Mouse (Mus musculus): ENCODE results near the gene Tcf15.

Tcf15 gene

GRCm38 (mm10) chr2:152143279-152144157, at the start of gene Tcf15:
TSS of gene Tcf15 (plus strand) at chr2:152143561.
- DNase-seq = peak; percentile 89

DNA sequence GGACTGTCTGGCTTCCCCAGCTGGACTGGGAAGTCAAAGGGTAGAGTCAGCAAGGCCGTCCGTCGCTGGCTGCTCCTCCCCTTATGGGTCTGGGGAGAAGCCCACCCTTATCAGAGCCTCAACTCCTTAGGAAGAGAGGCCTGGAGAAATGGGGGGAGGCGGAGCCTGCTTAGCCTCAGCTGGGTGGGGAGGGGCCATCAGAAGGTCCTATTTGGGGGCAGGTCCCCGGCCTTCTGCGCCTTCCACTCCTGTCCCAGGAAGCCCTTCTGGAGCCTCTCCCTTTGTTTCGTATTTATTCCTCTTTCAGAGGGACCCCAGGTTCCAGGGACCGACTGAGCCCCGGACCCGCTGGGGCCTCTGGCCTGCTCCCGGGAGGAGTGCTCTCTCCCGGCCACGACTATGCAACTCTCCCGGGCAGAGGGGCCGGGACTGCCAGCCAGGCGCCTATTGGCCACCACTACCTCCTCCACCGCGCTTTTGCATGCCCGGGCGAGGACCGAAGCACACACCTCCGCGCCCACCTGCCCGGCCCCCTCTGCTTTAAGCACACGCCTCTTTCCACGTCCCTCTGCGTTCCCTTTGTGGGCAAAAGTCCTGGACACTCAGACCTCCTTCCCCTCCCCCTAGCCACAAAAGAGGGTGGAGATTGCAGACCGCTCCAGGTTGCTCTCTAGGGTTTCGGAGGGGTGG, 48.4 kb upstream of the Tcf15 start:
- DNase-seq = no peak

DNA sequence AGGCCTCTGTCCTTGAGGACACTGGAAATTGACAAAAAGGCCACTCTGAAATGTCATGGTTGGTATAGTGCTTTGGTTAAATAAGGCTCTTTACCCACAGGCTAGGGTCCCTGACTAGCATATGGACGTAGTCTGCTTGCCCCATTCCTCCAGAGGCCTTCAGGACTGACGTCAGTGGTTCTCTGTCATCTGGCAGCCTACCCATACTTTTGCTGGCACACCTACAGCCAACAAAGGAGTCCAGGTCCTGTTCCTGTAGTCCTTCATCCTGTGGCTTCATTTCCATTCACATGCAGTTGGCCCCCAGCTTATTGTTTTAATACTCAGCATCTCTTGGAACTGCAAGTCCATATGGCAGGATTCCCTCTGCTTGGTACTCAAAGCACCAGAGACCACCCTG, 46.4 kb upstream of the Tcf15 start:
- DNase-seq = no peak

DNA sequence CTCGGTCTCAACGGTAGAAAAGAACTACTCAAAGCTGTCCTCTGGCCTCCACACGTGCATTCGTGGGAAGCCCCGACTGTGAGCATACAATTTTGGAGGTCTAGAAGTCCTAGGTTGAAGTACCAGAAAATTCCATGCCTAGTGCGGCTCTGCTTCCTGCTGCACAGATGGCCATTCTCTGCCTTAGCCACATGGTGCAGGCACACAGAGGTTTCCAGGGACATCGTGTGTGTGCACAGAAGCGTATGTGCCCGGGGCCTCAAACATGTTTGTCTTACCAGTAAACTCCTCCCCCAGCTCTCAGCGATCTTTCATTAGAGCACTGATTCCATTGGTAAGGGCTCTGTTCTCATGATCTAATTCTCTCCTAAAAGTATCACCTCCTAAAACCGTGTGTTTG, 45.4 kb upstream of the Tcf15 start:
- no peak for DNase-seq

DNA sequence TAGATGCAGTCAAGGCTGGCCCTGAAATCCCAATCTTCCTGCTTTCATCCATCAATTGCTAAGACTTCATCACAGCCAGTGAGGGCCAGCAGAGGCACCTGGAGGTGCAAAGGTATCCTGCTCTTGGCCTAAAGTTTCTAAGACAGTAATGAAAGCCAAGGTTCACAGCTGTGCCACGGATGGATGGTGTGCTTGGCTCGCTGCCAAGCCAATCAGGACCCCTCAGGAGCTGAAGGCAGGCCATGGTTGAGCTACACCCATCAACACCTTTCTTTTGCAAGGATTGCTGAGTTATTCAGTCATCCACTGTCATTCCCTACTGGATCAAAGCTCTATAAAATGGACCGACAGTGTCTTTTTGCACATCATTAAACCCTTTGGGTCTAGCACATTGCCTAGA, 43.8 kb upstream of the Tcf15 start:
- DNase-seq = peak; percentile 35

- no peak for DNase-seq
Observed at GRCm38 (mm10) chr2:152101761-152102160, 41.6 kb upstream of the Tcf15 start.

GRCm38 (mm10) chr2:152102369-152102768, 41.0 kb upstream of the Tcf15 start:
- DNase-seq = no peak

- no peak for DNase-seq
Observed at GRCm38 (mm10) chr2:152104711-152105317, 38.5 kb upstream of the Tcf15 start.

DNA sequence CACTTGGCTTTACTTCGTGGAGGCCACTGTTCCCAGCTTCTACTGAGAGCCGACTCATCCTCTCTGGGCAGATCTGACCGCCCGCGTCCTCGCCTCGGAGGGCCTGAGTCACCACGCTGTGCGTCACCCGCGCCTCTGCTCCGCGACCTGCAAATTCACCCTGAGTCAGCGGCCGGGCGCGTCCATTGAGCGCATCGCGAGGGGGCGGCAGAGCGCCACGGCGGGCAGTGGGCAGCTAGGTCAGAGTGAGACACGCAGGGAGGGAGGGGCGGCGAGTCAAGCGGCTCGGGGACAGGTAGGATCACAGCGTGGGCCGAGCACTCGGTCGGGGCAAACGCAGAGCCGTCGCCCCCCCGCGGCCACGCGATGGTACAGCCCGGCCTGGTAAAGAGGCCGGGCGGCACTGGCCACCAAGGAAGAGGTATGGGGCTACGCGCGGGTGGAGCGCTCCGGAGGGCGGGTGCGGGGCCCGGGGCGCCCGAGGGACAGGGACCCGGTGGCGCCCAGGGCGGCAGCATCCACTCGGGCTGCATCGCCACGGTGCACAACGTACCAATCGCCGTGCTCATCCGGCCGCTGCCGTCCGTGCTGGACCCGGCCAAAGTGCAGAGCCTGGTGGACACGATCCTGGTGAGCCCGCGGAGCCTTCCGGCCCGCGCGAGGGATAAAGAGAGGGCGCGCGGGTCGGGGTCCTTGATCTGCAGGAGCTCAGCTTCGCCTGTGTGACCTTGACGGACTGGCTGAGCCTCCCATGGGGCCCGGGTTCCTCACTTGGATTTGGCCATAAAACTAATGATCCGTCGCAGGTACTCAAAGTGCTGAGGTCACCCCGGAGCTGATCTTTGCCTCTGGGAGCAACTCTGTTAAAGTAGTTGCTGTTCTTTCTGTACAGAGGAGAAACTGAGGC, 37.8 kb upstream of the Tcf15 start, which contains the start of gene Srxn1:
Srxn1 (plus strand) TSS at position 199 of the 907 bp plus-strand sequence.
- peak; percentile 91 for DNase-seq

DNA sequence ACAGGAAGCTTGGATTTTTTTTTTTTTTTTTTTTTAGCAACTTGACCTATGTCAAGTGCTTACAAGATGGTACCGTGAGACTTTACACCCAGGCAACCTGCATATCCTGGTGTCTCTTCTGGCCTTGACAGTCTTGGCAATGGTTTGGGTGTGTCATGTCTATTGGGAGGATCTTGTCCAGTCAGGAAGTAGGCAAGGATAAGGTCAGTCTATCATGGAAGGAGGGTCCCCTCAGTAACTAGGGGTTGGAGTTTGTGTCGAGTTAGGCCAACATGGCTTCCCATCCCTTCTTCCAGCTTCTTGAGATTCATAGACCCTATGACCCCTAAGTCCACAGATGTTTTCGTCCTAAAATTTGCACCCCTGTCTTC, 37.2 kb upstream of the Tcf15 start:
- DNase-seq = no peak

GRCm38 (mm10) chr2:152106597-152106996, 36.8 kb upstream of the Tcf15 start:
- DNase-seq = no peak

DNA sequence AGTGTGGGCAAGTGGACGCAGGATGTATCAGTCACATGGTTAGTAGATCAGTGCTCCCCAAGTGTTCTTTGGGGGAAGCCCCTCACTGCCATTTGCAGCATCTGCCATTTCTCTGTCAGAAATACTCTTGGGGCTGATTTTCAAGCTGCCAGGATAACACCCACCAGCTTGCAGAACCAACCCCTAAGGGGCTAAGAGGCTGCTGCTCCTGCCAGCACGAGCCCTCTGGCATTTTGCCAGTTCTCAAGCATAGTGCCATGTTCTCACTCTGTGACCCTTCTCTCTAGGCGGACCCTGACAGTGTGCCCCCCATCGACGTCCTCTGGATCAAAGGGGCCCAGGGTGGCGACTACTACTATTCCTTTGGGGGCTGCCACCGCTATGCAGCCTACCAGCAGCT, 34.7 kb upstream of the Tcf15 start:
- DNase-seq = no peak

DNA sequence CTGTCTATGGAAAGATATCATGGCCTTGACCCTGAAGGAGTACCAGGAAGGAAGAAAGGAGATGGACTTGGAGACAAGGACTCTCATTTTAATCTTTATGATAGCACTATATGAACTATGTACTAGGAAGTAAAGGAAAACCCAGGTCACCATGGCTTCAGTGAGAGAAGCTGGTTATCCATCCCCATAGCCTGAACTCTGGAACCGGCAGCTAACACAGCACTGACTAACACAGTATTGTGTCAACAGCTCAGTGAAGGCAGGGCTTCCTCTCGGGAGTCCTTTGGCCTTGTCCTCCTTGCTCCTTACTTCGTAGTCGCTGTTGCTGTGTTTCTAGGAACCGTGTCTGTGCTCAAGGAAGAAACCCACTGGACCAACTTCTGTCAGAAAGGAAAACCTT, 34.0 kb upstream of the Tcf15 start:
- DNase-seq = no peak

GRCm38 (mm10) chr2:152111311-152111710, 32.0 kb upstream of the Tcf15 start:
- peak; percentile 26 for DNase-seq

- peak; percentile 95 for DNase-seq
Observed at GRCm38 (mm10) chr2:152111920-152112319, 31.4 kb upstream of the Tcf15 start.

DNA sequence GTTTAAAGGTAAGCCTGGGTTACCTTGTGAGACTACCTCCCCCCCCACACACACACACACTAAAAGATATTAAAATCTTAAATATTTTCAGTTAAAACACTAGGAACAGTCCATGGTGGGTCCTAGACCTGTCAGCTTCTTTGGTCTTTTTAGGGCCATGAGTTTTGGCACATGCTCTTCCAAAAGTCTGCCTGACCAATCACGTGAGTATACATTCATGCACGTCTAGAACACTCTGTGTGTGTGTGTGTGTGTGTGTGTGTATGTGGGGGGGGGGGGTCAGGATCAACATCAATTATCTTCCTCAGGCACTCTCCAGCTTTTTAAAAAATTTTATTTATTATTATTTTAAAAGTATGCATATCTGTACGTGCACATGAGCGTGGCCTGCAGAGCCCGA, 30.9 kb upstream of the Tcf15 start:
- no peak for DNase-seq

GRCm38 (mm10) chr2:152112970-152113369, 30.4 kb upstream of the Tcf15 start:
- no peak for DNase-seq

- DNase-seq = peak; percentile 47
Observed at GRCm38 (mm10) chr2:152114057-152114975, 29.0 kb upstream of the Tcf15 start.

- no peak for DNase-seq
Observed at GRCm38 (mm10) chr2:152117694-152118093, 25.7 kb upstream of the Tcf15 start.

- no peak for DNase-seq
Observed at GRCm38 (mm10) chr2:152119228-152119865, 24.0 kb upstream of the Tcf15 start.

DNA sequence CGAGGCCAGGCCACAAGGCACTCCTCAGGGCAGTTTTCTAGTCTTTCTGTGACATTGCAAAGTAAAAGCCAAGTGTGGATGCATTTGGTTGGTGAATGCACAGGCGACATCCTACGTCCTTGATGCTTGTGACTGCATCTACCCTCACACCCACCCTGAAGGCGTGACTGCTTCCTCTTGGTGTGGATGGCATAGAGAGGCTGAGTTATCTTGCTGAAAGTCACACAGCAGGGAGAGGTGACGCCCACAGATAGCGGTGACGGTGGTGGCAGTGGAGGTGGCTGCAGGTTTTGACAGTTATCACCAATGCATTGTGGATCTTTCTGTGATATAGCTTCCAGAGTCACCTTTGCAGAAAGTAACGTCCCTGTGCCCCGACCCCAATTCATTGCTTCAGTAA, 20.5 kb upstream of the Tcf15 start:
- DNase-seq = no peak

Data from kidney, postnatal 10 days (tissue).